Mouse (Mus musculus) MEL (cell line): ENCODE results near the gene Atp6v0a1. TPM values are rescaled to one million over a fixed set of nuclear protein-coding genes. Genes with fewer than 3 reads are reported as not detected.

ENCODE experiments used
- DNase-seq: peaks from one replicate; pipeline ENCODE4 v3.0.0; 2011; ENCODE audit warnings: low read depth, low spot score
- H3K27ac ChIP-seq: 2 replicates; pipeline ENCODE4 v1.5.1; 2012; ENCODE audit warnings: low read depth, mild to moderate bottlenecking, control low read depth, low read length, moderate library complexity; ENCODE audit not compliant: control insufficient read depth
- H3K27me3 ChIP-seq, 2 experiments: fragments of 150-350 bp in 1 of 2; sonication (generic) in 1 of 2; 2 replicates each; pipeline ENCODE4 v1.6.1; 2012; ENCODE audit warnings: low read length in 2 of 2, mild to moderate bottlenecking in 2 of 2, improper control_type of control experiment in 1 of 2, moderate library complexity in 1 of 2; ENCODE audit not compliant: insufficient read depth in 2 of 2, control insufficient read depth in 1 of 2
- H3K36me3 ChIP-seq, 2 experiments: 2 replicates each; pipeline ENCODE4 v1.6.1; 2012 to 2014; ENCODE audit warnings: low read length in 2 of 2, improper control_type of control experiment in 1 of 2, inconsistent platforms in 1 of 2, mild to moderate bottlenecking in 1 of 2; ENCODE audit not compliant: insufficient read depth in 2 of 2, control insufficient read depth in 1 of 2
- H3K4me1 ChIP-seq, 2 experiments: fragments of 150-350 bp in 1 of 2; sonication (generic) in 1 of 2; 2 replicates each; pipeline ENCODE4 v1.6.1; 2012; ENCODE audit warnings: low read length in 2 of 2, improper control_type of control experiment in 1 of 2, mild to moderate bottlenecking in 1 of 2; ENCODE audit not compliant: insufficient read depth in 2 of 2, control insufficient read depth in 1 of 2
- H3K4me3 ChIP-seq, 2 experiments: fragments of 150-350 bp in 1 of 2; sonication (generic) in 1 of 2; 2 replicates each; pipeline ENCODE4 v1.5.1; 2012; ENCODE audit warnings: low read depth in 2 of 2, low read length in 2 of 2, mild to moderate bottlenecking in 2 of 2, moderate library complexity in 2 of 2, control low read depth in 1 of 2, improper control_type of control experiment in 1 of 2; ENCODE audit not compliant: control insufficient read depth in 1 of 2, insufficient read depth in 1 of 2
- H3K79me2 ChIP-seq: 2 replicates; pipeline ENCODE4 v1.6.1; 2012; ENCODE audit warnings: mild to moderate bottlenecking, low read length, moderate library complexity; ENCODE audit not compliant: control insufficient read depth, poor library complexity, insufficient read depth
- H3K9ac ChIP-seq: 2 replicates; pipeline ENCODE4 v1.6.1; 2012; ENCODE audit warnings: low read depth, mild to moderate bottlenecking, control low read depth, low read length, moderate library complexity; ENCODE audit not compliant: control insufficient read depth, poor library complexity, severe bottlenecking
- H3K9me3 ChIP-seq: fragments of 150-350 bp; sonication (generic); replicated peaks from 2 replicates; pipeline ENCODE4 v1.6.1; 2012; ENCODE audit warnings: mild to moderate bottlenecking, low read length, improper control_type of control experiment, moderate library complexity; ENCODE audit not compliant: insufficient read depth
- BHLHE40 ChIP-seq: IDR thresholded peaks from 2 replicates; pipeline ENCODE4 v1.6.1; 2012; ENCODE audit warnings: low read depth, mild to moderate bottlenecking, inconsistent platforms, low read length, improper control_type of control experiment, borderline replicate concordance
- CHD2 ChIP-seq: IDR thresholded peaks from 2 replicates; pipeline ENCODE4 v1.6.1; 2011; ENCODE audit warnings: low read length, improper control_type of control experiment
- ELF1 ChIP-seq: IDR thresholded peaks from 2 replicates; pipeline ENCODE4 v1.6.1; 2014; ENCODE audit warnings: low read depth, mild to moderate bottlenecking, inconsistent platforms, low read length, improper control_type of control experiment, moderate library complexity
- EP300 ChIP-seq, 2 experiments: IDR thresholded peaks; 2 replicates each; pipeline ENCODE4 v1.6.1; 2011; ENCODE audit warnings: improper control_type of control experiment in 2 of 2, low read length in 2 of 2, low read depth in 1 of 2, mild to moderate bottlenecking in 1 of 2
- ETS1 ChIP-seq: IDR thresholded peaks from 2 replicates; pipeline ENCODE4 v1.6.1; 2012; ENCODE audit warnings: low read depth, mild to moderate bottlenecking, inconsistent platforms, low read length, improper control_type of control experiment, moderate library complexity
- GABPA ChIP-seq: IDR thresholded peaks from 2 replicates; pipeline ENCODE4 v1.6.1; 2012; ENCODE audit warnings: low read depth, mild to moderate bottlenecking, inconsistent platforms, low read length, improper control_type of control experiment, moderate library complexity
- HCFC1 ChIP-seq: IDR thresholded peaks from 2 replicates; pipeline ENCODE4 v1.6.1; 2012; ENCODE audit warnings: low read depth, mild to moderate bottlenecking, inconsistent platforms, low read length, improper control_type of control experiment, moderate library complexity
- MAFK ChIP-seq: IDR thresholded peaks from 2 replicates; pipeline ENCODE4 v1.6.1; 2011; ENCODE audit warnings: low read depth, mild to moderate bottlenecking, low read length, improper control_type of control experiment, borderline replicate concordance
- MAX ChIP-seq: IDR thresholded peaks from 2 replicates; pipeline ENCODE4 v1.6.1; 2011; ENCODE audit warnings: low read length, improper control_type of control experiment
- MXI1 ChIP-seq: IDR thresholded peaks from 2 replicates; pipeline ENCODE4 v1.6.1; 2011; ENCODE audit warnings: mild to moderate bottlenecking, low read depth, low read length, improper control_type of control experiment
- MYC ChIP-seq: IDR thresholded peaks from 2 replicates; pipeline ENCODE4 v1.6.1; 2011; ENCODE audit warnings: low read depth, mild to moderate bottlenecking, low read length, improper control_type of control experiment, moderate library complexity
- NELFE ChIP-seq: IDR thresholded peaks from 2 replicates; pipeline ENCODE4 v1.6.1; 2011; ENCODE audit warnings: low read depth, low read length, improper control_type of control experiment
- NRF1 ChIP-seq: IDR thresholded peaks from 2 replicates; pipeline ENCODE4 v1.6.1; 2014; ENCODE audit warnings: low read depth, mild to moderate bottlenecking, inconsistent platforms, low read length, improper control_type of control experiment, moderate library complexity; ENCODE audit not compliant: poor library complexity, insufficient read depth, severe bottlenecking
- POLR2AphosphoS2 ChIP-seq: IDR thresholded peaks from 2 replicates; pipeline ENCODE4 v1.6.1; 2011; ENCODE audit warnings: low read length, improper control_type of control experiment
- POLR2AphosphoS5 ChIP-seq: IDR thresholded peaks from 2 replicates; pipeline ENCODE4 v1.6.1; 2012; ENCODE audit warnings: low read depth, borderline replicate concordance, mild to moderate bottlenecking, inconsistent platforms, low read length, moderate library complexity, mixed read lengths
- TAL1 ChIP-seq: IDR thresholded peaks from 2 replicates; pipeline ENCODE4 v1.6.1; 2012; ENCODE audit warnings: mild to moderate bottlenecking, inconsistent platforms, low read length, moderate library complexity, mixed read lengths
- TCF12 ChIP-seq: IDR thresholded peaks from 2 replicates; pipeline ENCODE4 v1.6.1; 2014; ENCODE audit warnings: low read depth, mild to moderate bottlenecking, inconsistent platforms, low read length, improper control_type of control experiment, moderate library complexity
- UBTF ChIP-seq: IDR thresholded peaks from 2 replicates; pipeline ENCODE4 v1.6.1; 2012; ENCODE audit warnings: low read depth, mild to moderate bottlenecking, inconsistent platforms, low read length, improper control_type of control experiment, moderate library complexity, borderline replicate concordance; ENCODE audit not compliant: insufficient read depth
- USF1 ChIP-seq: IDR thresholded peaks from 2 replicates; pipeline ENCODE4 v1.6.1; 2014; ENCODE audit warnings: low read depth, mild to moderate bottlenecking, inconsistent platforms, low read length, improper control_type of control experiment, moderate library complexity
- ZMIZ1 ChIP-seq: IDR thresholded peaks from 2 replicates; pipeline ENCODE4 v1.6.1; 2012; ENCODE audit warnings: low read depth, mild to moderate bottlenecking, inconsistent platforms, low read length, improper control_type of control experiment, moderate library complexity
- ZNF384 ChIP-seq: IDR thresholded peaks from 2 replicates; pipeline ENCODE4 v1.6.1; 2012; ENCODE audit warnings: low read depth, mild to moderate bottlenecking, inconsistent platforms, low read length, improper control_type of control experiment
- polyA plus RNA-seq, 2 experiments: library from polyadenylated mRNA; stranded (reverse) in 1 of 2; unstranded in 1 of 2; fragments of >175 nt in 1 of 2; fragments of >200 nt in 1 of 2; gene quantifications; 2 replicates each; pipeline versions ENCODE4 v1.2.1 to v1.2.4; 2012; ENCODE audit warnings: low replicate concordance in 2 of 2, low read depth in 1 of 2; ENCODE audit not compliant: insufficient read length in 2 of 2, insufficient read depth in 1 of 2, missing spikeins in 1 of 2
- total RNA-seq: library from RNA; depleted of rRNA; stranded (reverse); fragments of 300-350 nt; gene quantifications from 2 replicates; pipeline ENCODE4 v1.2.3, GENCODE M21; 2012

The Atp6v0a1 gene
- total and polyA plus RNA-seq, 3 experiments, result 12.8 to 23.2 TPM; not detected in 1

- 0 out of 2 replicates have a peak, but pooled peaks have one; percentile 25 for TF ChIP-seq TCF12
- TF ChIP-seq HCFC1, result peak; percentile 84
- TF ChIP-seq MAX, result peak; percentile 96
- no peak for TF ChIP-seq TAL1
- TF ChIP-seq USF1, result peak; percentile 99
- no peak for TF ChIP-seq POLR2AphosphoS5
- TF ChIP-seq CHD2, result no peak
- no peak for TF ChIP-seq MAFK
- TF ChIP-seq ETS1, result 0 out of 2 replicates have a peak, but pooled peaks have one; percentile 25
- peak; percentile 94 for TF ChIP-seq ELF1
- TF ChIP-seq ZMIZ1, result peak; percentile 82
- TF ChIP-seq MYC, result no peak; the same call in 1 of the 2 replicates
- TF ChIP-seq GABPA, result no peak
- peak; percentile 66 for TF ChIP-seq MXI1
- TF ChIP-seq EP300 (IDR thresholded peaks at IDR 0.05; ENCODE audit: low read depth in 1 of 2, low read length in 2 of 2), result no peak
- TF ChIP-seq POLR2AphosphoS2, result peak; percentile 93
- TF ChIP-seq NRF1, result peak; percentile 94
- peak; percentile 78 for TF ChIP-seq NELFE
- no peak for TF ChIP-seq ZNF384
- peak; percentile 92 for TF ChIP-seq BHLHE40
These were observed 77.8 kb downstream of the Atp6v0a1 start, which contains the start of gene Mlx (continued) for GRCm38 (mm10) chr11:101086756-101087681.

DNA sequence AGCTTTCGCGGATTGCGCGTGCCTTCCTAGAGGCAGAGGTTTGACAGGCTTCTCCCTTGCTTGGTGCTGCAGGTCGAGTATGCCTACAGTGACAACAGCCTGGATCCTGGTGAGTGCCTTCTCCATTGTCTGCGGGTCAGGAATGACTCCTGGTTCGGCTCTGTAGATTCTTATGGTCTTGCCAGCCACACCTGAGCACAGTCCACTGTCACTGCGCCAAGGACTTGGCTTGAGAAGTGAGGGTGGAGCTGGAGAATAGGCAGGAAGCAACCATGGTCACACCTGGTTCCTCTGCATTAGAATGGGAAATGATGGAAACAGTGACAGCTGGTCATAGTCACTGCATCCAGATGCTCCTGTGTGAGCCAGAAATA, 78.4 kb downstream of the Atp6v0a1 start:
- H3K79me2 ChIP-seq, result peaks cover 21% of the 10 kb centered on the region
- peaks cover 8 to 15% of the 10 kb centered on the region in 2 experiments for H3K36me3 ChIP-seq
- H3K27me3 ChIP-seq, result no peaks in the 10 kb centered on the region
- peak overlapping the region; percentile 17 for H3K27ac ChIP-seq
- DNase-seq, result no peak
- H3K9ac ChIP-seq, result peak overlapping the region; percentile 81
- H3K9me3 ChIP-seq, result no peaks in the 10 kb centered on the region
- peaks cover 4 to 19% of the 10 kb centered on the region in 2 experiments for H3K4me1 ChIP-seq
- TF ChIP-seq UBTF (no peak), ELF1 (no peak)
- peak overlapping the region; percentile 77 to 80 for H3K4me3 ChIP-seq
